Mouse (Mus musculus) kidney, postnatal 0 days (tissue): ENCODE measurements around the gene Fyco1. TPM values are rescaled to one million over a fixed set of nuclear protein-coding genes. Genes with fewer than 3 reads are reported as not detected.
A peak's percentile ranks its signal among the peaks of the same experiment; 100 is the strongest.

Experiments used
- ATAC-seq: fragments of 200-750 bp; cut with Nextera tagmentation; replicated peaks from 2 replicates; pipeline ENCODE4 v1.8.0; 2017; ENCODE audit warnings: low read depth, moderate number of reproducible peaks, moderate TSS enrichment, moderate library complexity; ENCODE audit not compliant: low FRiP score
- DNase-seq: peaks from one replicate; pipeline ENCODE4 v3.0.0-alpha.2; 2016; ENCODE audit warnings: low spot score
- H3K27ac ChIP-seq: fragments of 300-500 bp; sonication (generic); 2 replicates; pipeline ENCODE4 v1.5.1; 2014; ENCODE audit warnings: mild to moderate bottlenecking
- H3K27me3 ChIP-seq: fragments of 300-500 bp; sonication (generic); 2 replicates; pipeline ENCODE4 v1.6.1; 2014; ENCODE audit warnings: low read length, mixed read lengths; ENCODE audit not compliant: insufficient read depth
- H3K36me3 ChIP-seq: fragments of 300-500 bp; sonication (generic); 2 replicates; pipeline ENCODE4 v1.6.1; 2014; ENCODE audit warnings: low read length, mixed read lengths; ENCODE audit not compliant: insufficient read depth
- H3K4me1 ChIP-seq: fragments of 300-500 bp; sonication (generic); replicated peaks from 2 replicates; pipeline ENCODE4 v1.6.1; 2014; ENCODE audit warnings: antibody characterized with exemption, low read length, mixed read lengths; ENCODE audit not compliant: insufficient read depth
- H3K4me2 ChIP-seq: fragments of 300-500 bp; sonication (generic); 2 replicates; pipeline ENCODE4 v1.6.1; 2014; ENCODE audit warnings: mild to moderate bottlenecking, low read length, moderate library complexity, mixed read lengths
- H3K4me3 ChIP-seq: fragments of 300-500 bp; sonication (generic); replicated peaks from 2 replicates; pipeline ENCODE4 v1.5.1; 2014; ENCODE audit warnings: low read depth, low read length
- H3K9ac ChIP-seq: fragments of 300-500 bp; sonication (generic); 2 replicates; pipeline ENCODE4 v1.6.1; 2014; ENCODE audit warnings: low read depth, low read length
- H3K9me3 ChIP-seq: fragments of 300-500 bp; sonication (generic); replicated peaks from 2 replicates; pipeline ENCODE4 v1.6.1; 2016; ENCODE audit warnings: low read length, inconsistent platforms, mixed read lengths
- CTCF ChIP-seq: IDR thresholded peaks from 2 replicates; pipeline ENCODE4 v1.5.1; 2016; ENCODE audit warnings: antibody characterized with exemption, low read depth, mild to moderate bottlenecking, moderate library complexity
- WGBS: fragments of 180-500 bp; shearing (Covaris S2); extraction: QIAGEN DNeasy Blood & Tissue Kit; methylation state at CpG from one replicate; pipeline ENCODE4 v1.1.7; 2014; 5-methylcytosine and 5-hydroxymethylcytosine counted together
- polyA plus RNA-seq: library from polyadenylated mRNA; unstranded; fragments of >200 nt; fragmentation: Nextera tagmentation; extraction: Ambion mirVana; gene quantifications from 2 replicates; pipeline ENCODE4 v1.2.1, GENCODE M21; 2015

The Fyco1 gene
- polyA plus RNA-seq, 1 experiment from 2014 or later: 5.3 TPM

DNA sequence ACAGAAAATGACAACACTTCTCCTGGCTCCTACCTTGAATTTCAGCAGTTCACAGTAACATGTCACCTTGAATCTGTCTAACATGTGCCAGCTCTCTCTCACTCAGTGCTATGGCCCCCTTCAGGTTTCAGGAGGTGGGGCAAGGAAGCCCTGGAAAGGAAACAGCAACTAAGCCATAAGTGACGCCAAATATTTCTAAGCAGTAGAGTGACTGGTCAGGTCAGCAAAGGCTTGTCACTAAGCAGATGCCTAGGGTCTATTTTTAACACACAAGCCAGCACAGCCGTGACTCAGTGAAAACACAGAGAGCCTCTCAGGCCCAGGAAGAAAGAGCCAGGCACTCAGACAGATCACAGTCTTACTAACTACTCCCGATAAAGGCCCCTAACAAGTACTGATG lies 6.6 kb downstream of the Fyco1 start:
- 67% methylated on average over 3 of the region's 3 CpGs for WGBS
- Histone ChIP-seq H3K27me3 (no peaks in the 10 kb centered on the region), H3K27ac (no peak overlapping the region), H3K4me2 (no peak overlapping the region), H3K9ac (no peak overlapping the region), H3K36me3 (peaks cover 9% of the 10 kb centered on the region), H3K4me3 (no peak overlapping the region), H3K9me3 (no peaks in the 10 kb centered on the region), H3K4me1 (no peaks in the 10 kb centered on the region)
- TF ChIP-seq CTCF: peak; percentile 21; the same call in 1 of the 2 replicates
- no peak for DNase-seq
- ATAC-seq: no peak

DNA sequence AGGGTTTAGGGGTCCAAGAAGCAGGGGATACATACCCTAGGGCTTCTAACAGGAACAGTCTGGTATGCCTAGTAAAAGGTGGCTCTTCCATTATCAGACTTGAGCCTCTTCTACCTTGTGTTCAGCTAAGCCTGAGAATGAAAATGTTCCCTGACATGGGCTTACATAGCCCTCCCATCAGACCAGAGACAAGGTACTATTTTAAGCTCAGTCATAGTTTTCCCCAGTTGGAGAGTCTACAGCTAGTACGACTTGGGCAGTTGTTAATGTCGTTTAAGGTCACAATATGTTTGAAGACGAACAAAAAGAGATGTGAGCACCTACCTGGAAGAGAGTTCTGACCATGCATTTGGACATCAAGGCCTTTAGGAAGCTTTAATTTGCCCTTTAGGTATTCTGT lies 7.2 kb downstream of the Fyco1 start:
- Histone ChIP-seq H3K9ac (no peak overlapping the region), H3K4me1 (no peaks in the 10 kb centered on the region), H3K27ac (no peak overlapping the region), H3K36me3 (peaks cover 9% of the 10 kb centered on the region), H3K4me2 (no peak overlapping the region), H3K9me3 (no peaks in the 10 kb centered on the region), H3K4me3 (no peak overlapping the region), H3K27me3 (no peaks in the 10 kb centered on the region)
- 87% methylated on average over 3 of the region's 3 CpGs for WGBS
- no peak for ATAC-seq
- DNase-seq: no peak
- TF ChIP-seq CTCF: no peak

DNA sequence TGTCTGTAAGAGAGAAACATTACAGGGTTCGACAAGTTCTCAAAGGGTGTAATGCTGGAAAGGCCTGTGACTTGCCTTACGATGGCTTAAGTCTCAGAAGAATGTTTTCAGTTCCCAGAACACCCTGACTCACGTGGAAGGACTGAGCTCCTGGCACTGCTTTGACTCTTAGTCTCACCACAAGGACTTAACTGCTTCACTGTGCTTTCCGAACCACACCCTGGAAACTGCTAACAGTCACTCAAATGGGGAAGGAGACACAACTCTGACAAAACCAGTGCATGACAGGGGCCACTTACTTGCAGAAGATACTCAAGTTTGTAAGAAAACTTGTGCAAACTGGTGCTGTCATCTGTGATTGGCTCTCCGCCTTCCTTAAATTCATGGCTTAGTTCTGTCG lies 11.5 kb downstream of the Fyco1 start:
- no peak overlapping the region for H3K4me2 ChIP-seq
- H3K9ac ChIP-seq: no peak overlapping the region
- H3K36me3 ChIP-seq: peaks cover 29% of the 10 kb centered on the region
- no peak overlapping the region for H3K27ac ChIP-seq
- no peak overlapping the region for H3K4me3 ChIP-seq
- H3K27me3 ChIP-seq: no peaks in the 10 kb centered on the region
- no peaks in the 10 kb centered on the region for H3K9me3 ChIP-seq
- no peak for TF ChIP-seq CTCF
- WGBS: 90% methylated on average over 6 of the region's 6 CpGs
- no peak for DNase-seq
- no peaks in the 10 kb centered on the region for H3K4me1 ChIP-seq
- no peak for ATAC-seq

DNA sequence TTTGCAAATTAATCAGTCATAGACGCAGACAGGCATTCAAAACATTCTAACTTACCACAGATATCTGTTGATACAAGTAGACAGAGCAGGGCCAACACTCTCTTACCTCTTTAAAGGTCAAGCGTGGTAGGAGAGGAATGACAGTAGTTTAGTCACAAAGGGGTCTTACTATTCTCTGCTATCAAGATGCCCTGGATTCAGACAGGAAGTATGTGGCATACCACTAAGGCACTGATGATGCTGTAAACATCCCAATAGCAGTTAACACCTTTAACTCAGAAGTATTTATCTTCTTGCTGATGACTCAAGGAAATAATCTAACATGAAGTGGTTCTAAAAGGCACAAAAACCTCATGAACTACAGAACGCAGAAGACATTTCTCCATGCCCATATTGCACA lies 15.8 kb downstream of the Fyco1 start:
- Histone ChIP-seq H3K9ac (no peak overlapping the region), H3K4me1 (no peaks in the 10 kb centered on the region), H3K27ac (no peak overlapping the region), H3K9me3 (no peaks in the 10 kb centered on the region), H3K36me3 (peaks cover 38% of the 10 kb centered on the region; the same call in 1 of the 2 replicates), H3K4me2 (no peak overlapping the region), H3K4me3 (no peak overlapping the region), H3K27me3 (no peaks in the 10 kb centered on the region)
- 94% methylated on average over 3 of the region's 3 CpGs for WGBS
- TF ChIP-seq CTCF: no peak
- ATAC-seq (no peak), DNase-seq (no peak)

DNA sequence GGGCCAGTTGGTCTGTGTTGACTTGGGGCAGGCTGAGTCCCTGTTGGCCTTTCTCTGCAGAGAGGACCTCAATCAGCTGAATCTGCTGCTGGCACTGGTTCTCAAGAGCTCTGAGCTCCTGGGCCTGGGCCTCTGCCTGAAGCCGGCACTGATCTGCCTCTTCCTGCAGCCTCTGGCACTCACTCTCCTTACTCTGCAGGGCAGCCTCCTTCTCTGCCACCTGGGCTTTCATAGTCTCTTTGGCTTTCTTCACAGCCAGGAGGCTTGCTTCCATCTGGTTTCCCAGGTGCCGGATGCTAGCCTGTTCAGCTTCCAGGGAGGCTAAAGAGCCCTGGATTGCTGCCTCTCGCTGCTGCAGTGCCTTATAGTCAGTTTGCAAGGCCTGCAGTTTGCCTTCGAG lies 22.8 kb downstream of the Fyco1 start:
- no peak overlapping the region for H3K4me3 ChIP-seq
- 92% methylated on average over 4 of the region's 4 CpGs for WGBS
- no peak for ATAC-seq
- H3K9me3 ChIP-seq: no peaks in the 10 kb centered on the region
- H3K4me2 ChIP-seq: no peak overlapping the region
- no peak for TF ChIP-seq CTCF
- DNase-seq: no peak
- H3K9ac ChIP-seq: no peak overlapping the region
- peaks cover 67% of the 10 kb centered on the region for H3K36me3 ChIP-seq
- no peaks in the 10 kb centered on the region for H3K4me1 ChIP-seq
- no peak overlapping the region for H3K27ac ChIP-seq
- H3K27me3 ChIP-seq: no peaks in the 10 kb centered on the region

DNA sequence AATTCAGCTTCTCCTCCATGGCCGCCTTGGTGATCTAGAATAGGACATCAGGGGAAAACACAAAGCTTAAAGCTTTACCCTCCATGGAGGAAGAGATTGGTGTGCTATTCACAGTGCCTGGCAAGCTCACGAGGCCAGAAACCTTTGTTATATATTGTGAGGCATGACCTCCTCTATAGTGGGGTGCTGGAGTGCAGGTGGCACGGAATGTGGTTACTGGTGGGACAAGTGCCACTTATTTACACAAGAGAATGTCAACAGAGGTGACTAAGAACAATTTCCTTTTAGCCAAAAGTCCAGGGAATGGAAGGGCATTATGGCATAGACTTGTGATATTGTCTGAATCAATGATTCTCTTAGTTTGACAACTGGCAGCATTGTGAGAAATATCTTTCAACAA lies 25.1 kb downstream of the Fyco1 start:
- H3K36me3 ChIP-seq: peaks cover 86% of the 10 kb centered on the region
- H3K9me3 ChIP-seq: no peaks in the 10 kb centered on the region
- no peak for TF ChIP-seq CTCF
- no peak overlapping the region for H3K4me2 ChIP-seq
- H3K27me3 ChIP-seq: no peaks in the 10 kb centered on the region
- ATAC-seq (no peak), DNase-seq (no peak)
- H3K27ac ChIP-seq: no peak overlapping the region
- H3K9ac ChIP-seq: no peak overlapping the region
- no peaks in the 10 kb centered on the region for H3K4me1 ChIP-seq
- H3K4me3 ChIP-seq: no peak overlapping the region
- WGBS: 84% methylated on average over 3 of the region's 3 CpGs

DNA sequence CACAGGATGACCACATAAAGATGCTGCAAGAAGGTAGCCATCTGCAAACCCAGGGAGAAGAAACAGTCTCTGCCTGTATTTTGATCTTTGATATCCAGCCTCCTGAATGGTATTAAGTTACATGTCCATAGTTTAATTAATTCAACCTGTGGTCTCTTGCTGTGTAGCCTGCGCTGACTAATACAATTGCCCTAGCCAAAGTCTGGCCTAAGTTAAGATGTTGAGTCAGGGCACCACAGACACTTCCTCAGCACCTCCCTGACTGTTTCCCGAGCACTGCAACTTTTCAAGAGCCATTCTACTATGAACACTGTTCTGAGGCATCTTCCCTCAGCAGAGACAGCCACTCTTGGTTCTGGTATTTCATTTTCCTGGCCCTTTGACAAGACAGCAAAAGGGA lies 33.1 kb downstream of the Fyco1 start:
- Histone ChIP-seq H3K4me3 (no peak overlapping the region), H3K36me3 (peaks cover 60% of the 10 kb centered on the region), H3K4me2 (no peak overlapping the region), H3K9ac (no peak overlapping the region), H3K27me3 (no peaks in the 10 kb centered on the region), H3K9me3 (no peaks in the 10 kb centered on the region), H3K4me1 (no peaks in the 10 kb centered on the region), H3K27ac (no peak overlapping the region)
- no peak for TF ChIP-seq CTCF
- ATAC-seq: no peak
- WGBS: 85% methylated on average over 2 of the region's 2 CpGs
- DNase-seq: no peak
